Mouse (Mus musculus) liver, embryonic 15.5 days (tissue): Measurements from ENCODE around the gene Zbtb20. TPM values are rescaled to one million over a fixed set of nuclear protein-coding genes. Genes with fewer than 3 reads are reported as not detected.

Experiments used
- ATAC-seq: fragments of 200-750 bp; cut with Nextera tagmentation; 2 replicates; pipeline ENCODE4 v1.8.0; 2017; ENCODE audit warnings: moderate number of reproducible peaks, mild to moderate bottlenecking, moderate library complexity; ENCODE audit not compliant: insufficient read depth
- H3K27ac ChIP-seq: fragments of 300-500 bp; sonication (generic); replicated peaks from 2 replicates; pipeline ENCODE4 v1.5.1; 2015; ENCODE audit warnings: mild to moderate bottlenecking, inconsistent platforms
- H3K27me3 ChIP-seq: fragments of 300-500 bp; sonication (generic); 2 replicates; pipeline ENCODE4 v1.6.1; 2015; ENCODE audit warnings: mild to moderate bottlenecking, inconsistent platforms
- H3K36me3 ChIP-seq: fragments of 300-500 bp; sonication (generic); replicated peaks from 2 replicates; pipeline ENCODE4 v1.6.1; 2015; ENCODE audit warnings: moderate library complexity, mild to moderate bottlenecking, inconsistent platforms
- H3K4me1 ChIP-seq: fragments of 300-500 bp; sonication (generic); replicated peaks from 2 replicates; pipeline ENCODE4 v1.6.1; 2015; ENCODE audit warnings: inconsistent platforms
- H3K4me2 ChIP-seq: fragments of 300-500 bp; sonication (generic); 2 replicates; pipeline ENCODE4 v1.6.1; 2015; ENCODE audit warnings: moderate library complexity, mild to moderate bottlenecking, inconsistent platforms
- H3K4me3 ChIP-seq: fragments of 300-500 bp; sonication (generic); replicated peaks from 2 replicates; pipeline ENCODE4 v1.5.1; 2015; ENCODE audit warnings: mild to moderate bottlenecking, inconsistent platforms
- H3K9ac ChIP-seq: fragments of 300-500 bp; sonication (generic); 2 replicates; pipeline ENCODE4 v1.6.1; 2015; ENCODE audit warnings: moderate library complexity, mild to moderate bottlenecking, inconsistent platforms
- H3K9me3 ChIP-seq: fragments of 300-500 bp; sonication (generic); replicated peaks from 2 replicates; pipeline ENCODE4 v1.6.1; 2016; ENCODE audit warnings: inconsistent platforms
- WGBS: fragments of 180-500 bp; shearing (Covaris S2); methylation state at CpG from one replicate; pipeline ENCODE4 v1.1.7; 2015; ENCODE audit warnings: mixed read lengths; ENCODE audit not compliant: insufficient replicate concordance; 5-methylcytosine and 5-hydroxymethylcytosine counted together
- polyA plus RNA-seq: library from polyadenylated mRNA; unstranded; fragments of >200 nt; fragmentation: Nextera tagmentation; extraction: Ambion mirVana; gene quantifications from 2 replicates; pipeline ENCODE4 v1.2.1, GENCODE M21; 2015

Gene Zbtb20
- polyA plus RNA-seq, 1 experiment from 2014 or later: 5.1 TPM

- Histone ChIP-seq H3K4me3 (no peak overlapping the region), H3K9ac (no peak overlapping the region), H3K27me3 (no peaks in the 10 kb centered on the region), H3K36me3 (no peaks in the 10 kb centered on the region), H3K4me2 (no peak overlapping the region), H3K9me3 (no peaks in the 10 kb centered on the region), H3K27ac (no peak overlapping the region), H3K4me1 (no peaks in the 10 kb centered on the region)
- no peak for ATAC-seq
- 25% methylated on average over 2 of the region's 2 CpGs for WGBS
Measured at GRCm38 (mm10) chr16:43253077-43253476, 377.4 kb downstream of the Zbtb20 start.

- WGBS: 77% methylated on average over 4 of the region's 4 CpGs
- Histone ChIP-seq H3K9ac (no peak overlapping the region), H3K36me3 (no peaks in the 10 kb centered on the region), H3K27ac (no peak overlapping the region), H3K9me3 (no peaks in the 10 kb centered on the region), H3K4me2 (no peak overlapping the region), H3K4me3 (no peak overlapping the region), H3K27me3 (no peaks in the 10 kb centered on the region), H3K4me1 (no peaks in the 10 kb centered on the region)
- ATAC-seq: no peak
Measured at GRCm38 (mm10) chr16:43253746-43254145, 378.1 kb downstream of the Zbtb20 start.

GRCm38 (mm10) chr16:43256191-43256899, 380.7 kb downstream of the Zbtb20 start:
- 67% methylated on average over 3 of the region's 3 CpGs for WGBS
- Histone ChIP-seq H3K4me1 (no peaks in the 10 kb centered on the region), H3K4me3 (no peak overlapping the region), H3K9me3 (no peaks in the 10 kb centered on the region), H3K4me2 (no peak overlapping the region), H3K9ac (no peak overlapping the region), H3K36me3 (no peaks in the 10 kb centered on the region), H3K27ac (no peak overlapping the region), H3K27me3 (no peaks in the 10 kb centered on the region)
- no peak for ATAC-seq

- WGBS: 64% methylated on average over 1 of the region's 1 CpGs
- no peak overlapping the region for H3K9ac ChIP-seq
- ATAC-seq: no peak
- H3K27me3 ChIP-seq: no peaks in the 10 kb centered on the region
- H3K4me1 ChIP-seq: no peaks in the 10 kb centered on the region
- no peak overlapping the region for H3K4me2 ChIP-seq
- H3K36me3 ChIP-seq: no peaks in the 10 kb centered on the region
- H3K9me3 ChIP-seq: no peaks in the 10 kb centered on the region
- H3K27ac ChIP-seq: no peak overlapping the region
- H3K4me3 ChIP-seq: no peak overlapping the region
Measured at GRCm38 (mm10) chr16:43256900-43257281, 381.2 kb downstream of the Zbtb20 start.

- WGBS: 42% methylated on average over 1 of the region's 1 CpGs
- H3K4me1 ChIP-seq: no peaks in the 10 kb centered on the region
- H3K4me2 ChIP-seq: no peak overlapping the region
- no peak overlapping the region for H3K27ac ChIP-seq
- H3K9ac ChIP-seq: no peak overlapping the region
- H3K36me3 ChIP-seq: no peaks in the 10 kb centered on the region
- no peaks in the 10 kb centered on the region for H3K9me3 ChIP-seq
- H3K27me3 ChIP-seq: no peaks in the 10 kb centered on the region
- no peak for ATAC-seq
- H3K4me3 ChIP-seq: no peak overlapping the region
Measured at GRCm38 (mm10) chr16:43259466-43259865, 383.8 kb downstream of the Zbtb20 start.

GRCm38 (mm10) chr16:43260862-43261261, 385.2 kb downstream of the Zbtb20 start:
- no peak overlapping the region for H3K4me3 ChIP-seq
- H3K9me3 ChIP-seq: no peaks in the 10 kb centered on the region
- H3K27me3 ChIP-seq: no peaks in the 10 kb centered on the region
- no peak overlapping the region for H3K4me2 ChIP-seq
- no peak overlapping the region for H3K9ac ChIP-seq
- H3K36me3 ChIP-seq: no peaks in the 10 kb centered on the region
- no peak overlapping the region for H3K27ac ChIP-seq
- no peak for ATAC-seq
- 51% methylated on average over 2 of the region's 2 CpGs for WGBS
- no peaks in the 10 kb centered on the region for H3K4me1 ChIP-seq

- no peak overlapping the region for H3K27ac ChIP-seq
- no peak overlapping the region for H3K9ac ChIP-seq
- ATAC-seq: no peak
- whole genome bisulfite sequencing: 39% methylated on average over 2 of the region's 2 CpGs
- H3K36me3 ChIP-seq: no peaks in the 10 kb centered on the region
- no peaks in the 10 kb centered on the region for H3K4me1 ChIP-seq
- H3K4me2 ChIP-seq: no peak overlapping the region
- H3K9me3 ChIP-seq: no peaks in the 10 kb centered on the region
- no peaks in the 10 kb centered on the region for H3K27me3 ChIP-seq
- no peak overlapping the region for H3K4me3 ChIP-seq
Measured at GRCm38 (mm10) chr16:43274057-43274595, 398.4 kb downstream of the Zbtb20 start.

- ATAC-seq: no peak
- Histone ChIP-seq H3K4me2 (no peak overlapping the region), H3K4me1 (no peaks in the 10 kb centered on the region), H3K4me3 (no peak overlapping the region), H3K9me3 (no peaks in the 10 kb centered on the region), H3K36me3 (no peaks in the 10 kb centered on the region), H3K27ac (no peak overlapping the region), H3K9ac (no peak overlapping the region), H3K27me3 (no peaks in the 10 kb centered on the region)
- 71% methylated on average over 4 of the region's 4 CpGs for WGBS
Measured at GRCm38 (mm10) chr16:43276764-43277163, 401.1 kb downstream of the Zbtb20 start.

- Histone ChIP-seq H3K9ac (no peak overlapping the region), H3K27ac (no peak overlapping the region), H3K9me3 (no peaks in the 10 kb centered on the region), H3K4me1 (no peaks in the 10 kb centered on the region), H3K4me2 (no peak overlapping the region), H3K36me3 (no peaks in the 10 kb centered on the region), H3K27me3 (no peaks in the 10 kb centered on the region), H3K4me3 (no peak overlapping the region)
- WGBS: 68% methylated on average over 1 of the region's 1 CpGs
- ATAC-seq: no peak
Measured at GRCm38 (mm10) chr16:43286319-43286718, 410.6 kb downstream of the Zbtb20 start.

GRCm38 (mm10) chr16:43286783-43287383, 411.2 kb downstream of the Zbtb20 start:
- Histone ChIP-seq H3K4me3 (no peak overlapping the region), H3K9me3 (no peaks in the 10 kb centered on the region), H3K9ac (no peak overlapping the region), H3K4me2 (no peak overlapping the region), H3K36me3 (no peaks in the 10 kb centered on the region), H3K27ac (no peak overlapping the region), H3K27me3 (no peaks in the 10 kb centered on the region), H3K4me1 (no peaks in the 10 kb centered on the region)
- peak; percentile 47 for ATAC-seq
- 63% methylated on average over 1 of the region's 1 CpGs for WGBS

GRCm38 (mm10) chr16:43291423-43291822, 415.7 kb downstream of the Zbtb20 start:
- WGBS: 54% methylated on average over 3 of the region's 3 CpGs
- Histone ChIP-seq H3K4me3 (no peak overlapping the region), H3K27ac (no peak overlapping the region)

More at GRCm38 (mm10) chr16:43291423-43291822, 415.7 kb downstream of the Zbtb20 start:
- no peaks in the 10 kb centered on the region for H3K27me3 ChIP-seq
- no peaks in the 10 kb centered on the region for H3K36me3 ChIP-seq
- H3K4me1 ChIP-seq: no peaks in the 10 kb centered on the region
- ATAC-seq: no peak
- H3K9ac ChIP-seq: no peak overlapping the region
- H3K9me3 ChIP-seq: no peaks in the 10 kb centered on the region
- no peak overlapping the region for H3K4me2 ChIP-seq
